Mouse (Mus musculus) midbrain, embryonic 11.5 days (tissue): ENCODE data around the gene Anapc1. TPM values are rescaled to one million over a fixed set of nuclear protein-coding genes. Genes with fewer than 3 reads are reported as not detected.
"Not testable (repeated sequence)": the region's sequence is repeated elsewhere in the genome, so short reads cannot be mapped to it uniquely, and the experiment has no call there.

Experiments used
- ATAC-seq: fragments of 200-750 bp; cut with Nextera tagmentation; 2 replicates; pipeline ENCODE4 v1.8.0; 2017; ENCODE audit warnings: moderate TSS enrichment, moderate library complexity; ENCODE audit not compliant: low FRiP score
- DNase-seq: peaks from one replicate; pipeline ENCODE4 v3.0.0; 2015; ENCODE audit warnings: low spot score; ENCODE audit errors: missing footprints
- H3K27ac ChIP-seq: fragments of 300-500 bp; sonication (generic); 2 replicates; pipeline ENCODE4 v1.5.1; 2014; ENCODE audit warnings: low read depth, low read length
- H3K27me3 ChIP-seq: fragments of 300-500 bp; sonication (generic); 2 replicates; pipeline ENCODE4 v1.6.1; 2014; ENCODE audit warnings: mild to moderate bottlenecking, low read length, moderate library complexity, mixed read lengths; ENCODE audit not compliant: control insufficient read depth, insufficient read depth
- H3K36me3 ChIP-seq: fragments of 300-500 bp; sonication (generic); 2 replicates; pipeline ENCODE4 v1.6.1; 2014; ENCODE audit warnings: mild to moderate bottlenecking, low read length, moderate library complexity, mixed read lengths; ENCODE audit not compliant: control insufficient read depth, insufficient read depth
- H3K4me1 ChIP-seq: fragments of 300-500 bp; sonication (generic); 2 replicates; pipeline ENCODE4 v1.6.1; 2014; ENCODE audit warnings: low read length; ENCODE audit not compliant: control insufficient read depth, insufficient read depth
- H3K4me2 ChIP-seq: fragments of 300-500 bp; sonication (generic); 2 replicates; pipeline ENCODE4 v1.6.1; 2014; ENCODE audit warnings: mild to moderate bottlenecking, moderate library complexity
- H3K4me3 ChIP-seq: fragments of 300-500 bp; sonication (generic); 2 replicates; pipeline ENCODE4 v1.5.1; 2014; ENCODE audit warnings: low read depth, low read length
- H3K9ac ChIP-seq: fragments of 300-500 bp; sonication (generic); 2 replicates; pipeline ENCODE4 v1.6.1; 2014; ENCODE audit warnings: low read length
- H3K9me3 ChIP-seq: fragments of 300-500 bp; sonication (generic); 2 replicates; pipeline ENCODE4 v1.6.1; 2016; ENCODE audit warnings: low read length; ENCODE audit not compliant: control insufficient read depth
- WGBS: fragments of 180-500 bp; shearing (Covaris S2); extraction: QIAGEN DNeasy Blood & Tissue Kit; methylation state at CpG from one replicate; pipeline ENCODE4 v1.1.7; 2014; 5-methylcytosine and 5-hydroxymethylcytosine counted together
- polyA plus RNA-seq: library from polyadenylated mRNA; unstranded; fragments of >200 nt; fragmentation: Nextera tagmentation; extraction: Ambion mirVana; gene quantifications from 2 replicates; pipeline ENCODE4 v1.2.1, GENCODE M21; 2014

Gene Anapc1
- polyA plus RNA-seq, 1 experiment from 2014 or later: 86.5 TPM

GRCm38 (mm10) chr2:128699201-128699885 is 12.2 kb upstream of the Anapc1 start:
- H3K4me2 ChIP-seq: peak overlapping the region; percentile 80
- no peaks in the 10 kb centered on the region for H3K9me3 ChIP-seq
- H3K4me1 ChIP-seq: peaks cover 4% of the 10 kb centered on the region; the same call in 1 of the 2 replicates
- under 1% methylated on average over 24 of the region's 24 CpGs for WGBS
- H3K9ac ChIP-seq: peak overlapping the region; percentile 58
- no peak; the same call in 1 of the 2 replicates for ATAC-seq
- H3K27ac ChIP-seq: no peak overlapping the region
- no peaks in the 10 kb centered on the region; the same call in 1 of the 2 replicates for H3K27me3 ChIP-seq
- peak overlapping the region; percentile 41 for H3K4me3 ChIP-seq
- DNase-seq: peak; percentile 95
- H3K36me3 ChIP-seq: no peaks in the 10 kb centered on the region

DNA sequence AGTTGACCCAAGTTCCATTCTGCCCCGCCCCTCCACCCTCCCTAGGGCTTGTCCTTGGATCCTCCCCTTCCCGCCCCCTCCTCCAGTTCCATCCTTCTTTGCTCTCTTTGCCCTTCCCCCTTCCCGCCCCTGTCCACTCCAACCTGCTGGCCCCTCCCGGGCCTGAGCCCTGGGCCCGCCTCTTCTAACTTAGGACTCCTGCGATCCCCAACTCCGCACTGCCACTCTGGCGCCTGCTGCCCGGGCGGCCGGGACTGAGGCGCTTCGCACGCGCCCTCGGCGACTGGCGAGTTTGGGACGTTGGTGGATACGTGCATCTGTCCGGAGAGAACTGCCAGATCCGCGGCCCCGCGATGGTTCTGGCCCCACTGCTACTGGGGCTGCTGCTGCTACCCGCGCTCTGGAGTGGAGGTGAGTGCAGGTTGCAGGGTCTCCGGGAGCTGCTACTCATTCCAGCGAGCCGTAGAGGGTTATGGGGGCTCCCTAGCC is 11.5 kb upstream of the Anapc1 start, which contains the start of gene Mertk:
Mertk (plus strand) TSS at position 264 of the 489 bp plus-strand sequence.
- Histone ChIP-seq H3K4me2 (peak within 1 kb of the TSS; percentile 80), H3K9ac (peak within 1 kb of the TSS; percentile 58), H3K4me1 (peaks cover 4% of the 10 kb centered on the region; the same call in 1 of the 2 replicates), H3K36me3 (no peaks in the 10 kb centered on the region), H3K27ac (no peak within 1 kb of the TSS), H3K27me3 (no peaks in the 10 kb centered on the region; the same call in 1 of the 2 replicates), H3K9me3 (no peaks in the 10 kb centered on the region), H3K4me3 (peak within 1 kb of the TSS; percentile 41)
- under 1% methylated on average over 29 of the region's 30 CpGs for WGBS
- ATAC-seq (peak; percentile 91), DNase-seq (peak; percentile 96)

DNA sequence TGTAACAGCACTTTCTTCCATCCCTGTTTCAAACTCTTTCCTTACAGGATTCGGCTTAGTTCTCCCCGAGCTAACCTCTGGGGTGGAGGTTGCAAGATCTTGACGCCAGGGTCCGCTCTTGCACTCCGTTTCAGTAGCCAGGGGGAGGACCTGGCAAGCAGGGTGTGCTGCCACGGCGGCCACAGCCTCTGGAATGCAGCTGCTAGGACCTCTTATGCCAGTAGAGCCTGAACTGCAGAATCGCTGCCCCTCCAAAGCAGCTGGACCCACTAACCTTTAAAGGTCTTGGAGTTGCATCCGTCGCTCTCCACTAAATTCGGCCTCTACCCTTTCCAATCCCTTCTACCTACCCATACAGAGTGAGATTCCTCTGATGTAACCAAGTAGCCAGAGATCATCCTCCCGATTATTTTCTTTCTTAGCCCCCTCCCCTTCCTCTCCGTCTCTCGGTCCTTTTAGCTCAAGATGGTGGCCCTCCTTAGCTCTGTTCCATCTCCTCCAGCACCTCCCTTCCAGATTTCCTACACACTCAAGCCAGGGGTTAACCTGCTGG is 11.0 kb upstream of the Anapc1 start:
- Histone ChIP-seq H3K27ac (no peak overlapping the region), H3K27me3 (no peaks in the 10 kb centered on the region; the same call in 1 of the 2 replicates)
- peak; percentile 89 for ATAC-seq

DNA sequence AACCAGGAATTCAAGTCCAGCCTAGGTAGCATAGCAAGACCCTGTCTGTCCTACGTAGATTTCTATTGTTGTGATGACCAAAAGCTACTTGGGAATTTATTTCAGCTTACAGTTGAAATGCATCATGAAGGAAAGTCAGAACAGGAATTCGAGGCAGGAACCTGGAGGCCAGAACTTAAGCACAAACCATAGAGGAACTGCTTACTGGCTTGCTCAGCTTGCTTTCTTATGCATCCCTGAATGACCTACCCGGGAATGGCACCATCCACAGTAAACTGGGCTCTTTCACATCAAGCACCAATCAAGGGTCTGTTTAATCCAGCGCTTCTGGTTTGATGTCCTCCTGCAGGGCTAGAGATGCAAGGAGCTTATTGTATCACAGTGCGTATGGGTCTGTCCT is 10.4 kb upstream of the Anapc1 start:
- H3K36me3 ChIP-seq: no peaks in the 10 kb centered on the region
- H3K27ac ChIP-seq: no peak overlapping the region
- no peak for ATAC-seq
- no peaks in the 10 kb centered on the region; the same call in 1 of the 2 replicates for H3K27me3 ChIP-seq
- H3K4me2 ChIP-seq: peak overlapping the region; percentile 80; the same call in 1 of the 2 replicates
- peak overlapping the region; percentile 58 for H3K9ac ChIP-seq
- DNase-seq: peak; percentile 86
- H3K9me3 ChIP-seq: no peaks in the 10 kb centered on the region
- 53% methylated on average over 5 of the region's 5 CpGs for WGBS
- peaks cover 4% of the 10 kb centered on the region; the same call in 1 of the 2 replicates for H3K4me1 ChIP-seq
- no peak overlapping the region for H3K4me3 ChIP-seq

More for the DNA sequence above, 11.0 kb upstream of the Anapc1 start:
- peaks cover 4% of the 10 kb centered on the region; the same call in 1 of the 2 replicates for H3K4me1 ChIP-seq
- H3K4me3 ChIP-seq: peak overlapping the region; percentile 41
- 0% methylated on average over 14 of the region's 14 CpGs for WGBS
- H3K4me2 ChIP-seq: peak overlapping the region; percentile 80
- H3K9me3 ChIP-seq: no peaks in the 10 kb centered on the region
- H3K36me3 ChIP-seq: no peaks in the 10 kb centered on the region
- peak overlapping the region; percentile 58 for H3K9ac ChIP-seq
- no peak for DNase-seq

- 90% methylated on average over 1 of the region's 1 CpGs for WGBS
These were observed 9.9 kb upstream of the Anapc1 start for GRCm38 (mm10) chr2:128697047-128697446.

DNA sequence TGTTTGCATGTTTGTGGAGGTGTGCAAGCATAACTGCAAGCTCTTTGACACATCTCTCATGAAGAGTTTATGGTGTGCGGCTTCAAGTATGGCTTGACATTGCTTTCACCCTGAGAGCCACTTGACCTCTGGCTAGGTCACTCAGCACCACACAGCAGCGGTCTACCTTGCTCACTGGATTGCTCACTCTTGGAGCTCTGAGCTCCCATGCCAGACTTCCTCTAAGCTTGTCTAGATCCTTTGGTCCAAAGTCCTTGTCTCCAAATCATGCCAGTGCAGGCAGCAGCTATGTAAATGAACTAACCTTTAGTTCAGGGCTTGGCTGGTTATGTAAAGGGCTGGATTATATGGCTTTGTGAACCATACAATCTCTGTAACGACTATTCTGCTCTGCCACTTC is 9.2 kb upstream of the Anapc1 start:
- Histone ChIP-seq H3K27ac (no peak overlapping the region), H3K4me1 (peaks cover 4% of the 10 kb centered on the region; the same call in 1 of the 2 replicates), H3K4me2 (no peak overlapping the region), H3K4me3 (no peak overlapping the region), H3K27me3 (no peaks in the 10 kb centered on the region; the same call in 1 of the 2 replicates), H3K36me3 (no peaks in the 10 kb centered on the region), H3K9ac (no peak overlapping the region), H3K9me3 (no peaks in the 10 kb centered on the region)
- DNase-seq: peak; percentile 35
- WGBS: 80% methylated on average over 3 of the region's 3 CpGs
- no peak for ATAC-seq

More at GRCm38 (mm10) chr2:128697047-128697446, 9.9 kb upstream of the Anapc1 start:
- Histone ChIP-seq H3K9me3 (no peaks in the 10 kb centered on the region), H3K4me2 (no peak overlapping the region), H3K27ac (no peak overlapping the region), H3K27me3 (no peaks in the 10 kb centered on the region; the same call in 1 of the 2 replicates), H3K9ac (no peak overlapping the region), H3K4me3 (no peak overlapping the region), H3K4me1 (peaks cover 4% of the 10 kb centered on the region; the same call in 1 of the 2 replicates), H3K36me3 (no peaks in the 10 kb centered on the region)
- ATAC-seq (no peak), DNase-seq (peak; percentile 64)

DNA sequence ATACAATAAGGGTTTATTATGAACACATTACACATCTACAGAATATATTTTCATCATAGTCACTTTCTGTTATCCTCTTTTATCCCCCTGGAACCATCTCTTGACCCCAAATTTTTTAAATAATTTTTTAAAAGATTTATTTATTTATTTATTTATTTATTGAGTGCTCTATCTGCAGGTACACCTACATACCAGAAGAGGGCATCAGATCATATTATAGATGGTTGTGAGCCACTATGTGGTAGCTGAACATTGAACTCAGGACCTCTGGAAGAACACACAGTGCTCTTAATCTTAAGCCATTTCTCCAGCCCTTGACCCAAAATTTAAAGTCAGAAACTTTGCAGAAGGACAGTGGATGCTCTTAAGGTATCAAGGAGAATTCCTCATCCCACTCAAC is 7.4 kb upstream of the Anapc1 start:
- no peak overlapping the region for H3K4me2 ChIP-seq
- H3K4me1 ChIP-seq: peaks cover 3% of the 10 kb centered on the region; the same call in 1 of the 2 replicates
- H3K4me3 ChIP-seq: no peak overlapping the region
- no peaks in the 10 kb centered on the region for H3K9me3 ChIP-seq
- H3K27me3 ChIP-seq: no peaks in the 10 kb centered on the region; the same call in 1 of the 2 replicates
- DNase-seq (no peak), ATAC-seq (no peak)
- H3K27ac ChIP-seq: no peak overlapping the region
- H3K9ac ChIP-seq: no peak overlapping the region
- no peaks in the 10 kb centered on the region for H3K36me3 ChIP-seq

DNA sequence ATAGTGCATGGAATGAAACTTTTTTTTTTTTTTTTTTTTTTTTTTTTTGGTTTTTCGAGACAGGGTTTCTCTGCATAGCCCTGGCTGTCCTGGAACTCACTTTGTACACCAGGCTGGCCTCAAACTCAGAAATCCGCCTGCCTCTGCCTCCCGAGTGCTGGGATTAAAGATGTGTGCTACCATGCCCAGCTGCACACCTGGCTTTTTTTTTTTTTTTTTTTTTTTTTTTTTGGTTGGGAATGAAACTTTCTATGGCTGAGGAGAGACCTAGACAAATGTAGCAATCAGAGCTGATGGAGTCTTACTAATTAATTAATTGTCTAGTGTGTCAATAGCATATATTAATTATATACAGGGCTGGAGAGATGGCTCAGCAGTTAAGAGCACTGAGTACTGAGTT is 6.6 kb upstream of the Anapc1 start:
- not testable (repeated sequence) for H3K4me3 ChIP-seq, H3K4me2 ChIP-seq, H3K36me3 ChIP-seq

DNA sequence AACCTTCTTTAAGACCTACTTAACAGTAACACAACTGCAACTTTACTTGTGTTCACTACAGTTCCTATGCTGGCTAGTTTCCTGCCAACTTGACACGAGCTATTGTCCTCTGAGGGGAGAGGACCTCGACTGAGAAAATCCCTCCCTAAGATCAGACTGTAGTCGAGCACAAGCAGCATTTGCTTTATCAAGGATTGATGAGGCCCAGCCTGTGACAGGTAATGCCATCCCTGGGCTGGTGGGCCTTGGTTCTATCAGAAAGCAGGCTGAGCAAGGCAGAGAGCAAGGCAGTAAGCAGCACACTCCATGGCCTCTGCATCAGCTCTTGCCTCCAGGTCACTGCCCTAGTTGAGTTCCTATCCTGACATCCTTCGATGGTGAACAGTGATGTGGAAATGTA is 6.0 kb upstream of the Anapc1 start:
- ATAC-seq (no peak), DNase-seq (peak; percentile 56)
- H3K9me3 ChIP-seq: no peaks in the 10 kb centered on the region
- 74% methylated on average over 4 of the region's 4 CpGs for WGBS
- H3K27ac ChIP-seq: no peak overlapping the region
- no peak overlapping the region for H3K4me3 ChIP-seq
- no peak overlapping the region for H3K9ac ChIP-seq
- no peaks in the 10 kb centered on the region for H3K27me3 ChIP-seq
- H3K4me2 ChIP-seq: no peak overlapping the region
- H3K4me1 ChIP-seq: no peaks in the 10 kb centered on the region
- no peaks in the 10 kb centered on the region for H3K36me3 ChIP-seq

More for the DNA sequence above, 6.6 kb upstream of the Anapc1 start:
- WGBS: 89% methylated on average over 3 of the region's 3 CpGs
- DNase-seq: peak; percentile 21
- not testable (repeated sequence) for H3K27me3 ChIP-seq, H3K4me1 ChIP-seq, H3K9me3 ChIP-seq, ATAC-seq, H3K27ac ChIP-seq, H3K9ac ChIP-seq
